Mouse (Mus musculus): ENCODE data around the gene Ntm.

Ntm gene

GRCm38 (mm10) chr9:29410728-29411407 lies 552.1 kb downstream of the Ntm start:
- in situ Hi-C loops (cut with MboI, MseI) = no loop called here

GRCm38 (mm10) chr9:29410284-29410683 lies 552.7 kb downstream of the Ntm start:
- in situ Hi-C loops (cut with MboI, MseI) = no loop called here

GRCm38 (mm10) chr9:29409216-29409907 lies 553.6 kb downstream of the Ntm start:
- in situ Hi-C loops (cut with MboI, MseI) = loop anchor here (5.0 kb wide), 1 partner anchor 1622 kb away; no protein-coding TSS in a partner anchor

- in situ Hi-C loops (cut with MboI, MseI) = loop anchor here (5.0 kb wide), 1 partner anchor 1621 kb away; no protein-coding TSS in a partner anchor
These were observed 555.0 kb downstream of the Ntm start for GRCm38 (mm10) chr9:29407954-29408353.

GRCm38 (mm10) chr9:29406973-29407372 lies 556.0 kb downstream of the Ntm start:
- in situ Hi-C loops (cut with MboI, MseI) = loop anchor here (5.0 kb wide), 1 partner anchor 1620 kb away; no protein-coding TSS in a partner anchor

- in situ Hi-C loops (cut with MboI, MseI) = loop anchor here (5.0 kb wide), 1 partner anchor 1619 kb away; no protein-coding TSS in a partner anchor
These were observed 556.9 kb downstream of the Ntm start for GRCm38 (mm10) chr9:29406046-29406445.

- in situ Hi-C loops (cut with MboI, MseI) = loop anchor here (5.0 kb wide), 1 partner anchor 1133 kb away; no protein-coding TSS in a partner anchor
These were observed 562.8 kb downstream of the Ntm start for GRCm38 (mm10) chr9:29400151-29400550.

- in situ Hi-C loops (cut with MboI, MseI) = no loop called here
These were observed 566.8 kb downstream of the Ntm start for GRCm38 (mm10) chr9:29396101-29396500.

- in situ Hi-C loops (cut with MboI, MseI) = no loop called here
These were observed 569.8 kb downstream of the Ntm start for GRCm38 (mm10) chr9:29393136-29393535.

- in situ Hi-C loops (cut with MboI, MseI) = no loop called here
These were observed 572.0 kb downstream of the Ntm start for GRCm38 (mm10) chr9:29390796-29391517.

- in situ Hi-C loops (cut with MboI, MseI) = no loop called here
These were observed 573.7 kb downstream of the Ntm start for GRCm38 (mm10) chr9:29389224-29389623.

- in situ Hi-C loops (cut with MboI, MseI) = no loop called here
These were observed 575.8 kb downstream of the Ntm start for GRCm38 (mm10) chr9:29387136-29387535.

- in situ Hi-C loops (cut with MboI, MseI) = no loop called here
These were observed 585.6 kb downstream of the Ntm start for GRCm38 (mm10) chr9:29377172-29378002.

- in situ Hi-C loops (cut with MboI, MseI) = no loop called here
These were observed 591.6 kb downstream of the Ntm start for GRCm38 (mm10) chr9:29371341-29371740.

GRCm38 (mm10) chr9:29369621-29370020 lies 593.3 kb downstream of the Ntm start:
- in situ Hi-C loops (cut with MboI, MseI) = no loop called here

GRCm38 (mm10) chr9:29368291-29368690 lies 594.6 kb downstream of the Ntm start:
- in situ Hi-C loops (cut with MboI, MseI) = no loop called here

- in situ Hi-C loops (cut with MboI, MseI) = no loop called here
These were observed 605.1 kb downstream of the Ntm start for GRCm38 (mm10) chr9:29357796-29358195.

GRCm38 (mm10) chr9:29342303-29342702 lies 620.6 kb downstream of the Ntm start:
- in situ Hi-C loops (cut with MboI, MseI) = no loop called here

- in situ Hi-C loops (cut with MboI, MseI) = no loop called here
These were observed 621.6 kb downstream of the Ntm start for GRCm38 (mm10) chr9:29341292-29341691.

- in situ Hi-C loops (cut with MboI, MseI) = no loop called here
These were observed 627.3 kb downstream of the Ntm start for GRCm38 (mm10) chr9:29335671-29336070.
